Comparison of ENCODE assay signal across 20 mouse cellular contexts in genomic region chr15:37002276-37002675, GRCm38 (mm10).
"Had no signal": no experiment of that assay in that cellular context is flagged by ENCODE, and none has a peak within 500 bp of the region (broad histone marks: within the 10 kb centered on the region; RNA-seq: fewer than 3 reads in every experiment).

No protein-coding gene starts in this region.

- H3K27ac ChIP-seq: liver, embryonic 15.5 days; lung, embryonic 15.5 days; macrophage; midbrain, embryonic 12.5 days; midbrain, embryonic 15.5 days; neural tube, embryonic 13.5 days; neural tube, embryonic 15.5 days had no signal

- H3K9ac ChIP-seq: liver, embryonic 15.5 days; liver, postnatal 0 days; lung, embryonic 15.5 days; midbrain, embryonic 12.5 days; midbrain, embryonic 15.5 days; neural tube, embryonic 13.5 days; neural tube, embryonic 15.5 days had no signal

- DNase-seq: liver, postnatal 0 days; lung, adult 2 months; lung, postnatal 14 days; lung, postnatal 36 days; retina, postnatal 1 day; right cerebral cortex, adult 18-20 months; right cerebral cortex, postnatal 25 days; right cerebral cortex, postnatal 4 days; spleen, adult 18-20 months; thymus, adult 18-20 months; thymus, postnatal 14 days; thymus, postnatal 36 days had no signal

- H3K4me3 ChIP-seq: liver, embryonic 15.5 days; lung, embryonic 15.5 days; megakaryocyte, embryonic 14.5 days; midbrain, embryonic 12.5 days; midbrain, embryonic 15.5 days; neural tube, embryonic 13.5 days; neural tube, embryonic 15.5 days had no signal

- H3K27me3 ChIP-seq: liver, embryonic 15.5 days; lung, embryonic 15.5 days; megakaryocyte, embryonic 14.5 days; midbrain, embryonic 12.5 days; midbrain, embryonic 15.5 days; neural tube, embryonic 13.5 days; neural tube, embryonic 15.5 days had no signal
